Mouse (Mus musculus): ENCODE results near the gene Cnga1.

DNA sequence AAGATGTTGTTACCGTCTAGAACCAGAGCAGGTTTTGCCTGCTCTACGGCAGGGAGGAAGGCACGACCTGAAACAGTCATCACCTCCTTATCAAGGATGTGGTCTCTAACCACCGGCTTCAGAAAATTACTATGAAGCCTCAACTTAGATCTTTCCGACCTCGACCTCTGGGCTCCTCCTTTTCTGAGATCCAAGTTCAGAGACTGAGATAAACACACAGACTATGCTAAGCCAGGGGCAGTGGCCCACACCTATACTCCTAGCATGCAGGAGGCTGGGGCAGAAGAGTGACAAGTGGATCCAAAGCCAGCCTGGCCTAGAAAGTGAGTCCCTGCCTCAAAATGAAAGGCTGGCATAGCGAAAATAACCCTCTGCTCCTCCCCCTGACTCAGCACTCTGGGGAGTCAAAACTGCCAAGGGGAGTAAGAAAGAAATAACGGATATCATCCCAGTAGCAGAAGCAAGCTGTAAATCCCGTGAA lies 9.2 kb downstream of the Cnga1 start:
- TF ChIP-seq HCFC1 (IDR thresholded peaks at IDR 0.05; ENCODE audit: low read depth, low read length) (no peak), EP300 (IDR thresholded peaks at IDR 0.05; ENCODE audit: low read length) (no peak), MAFK (IDR thresholded peaks at IDR 0.05; ENCODE audit: insufficient replicate concordance, low read length) (no peak), POLR2A (IDR thresholded peaks at IDR 0.05; ENCODE audit: low read depth, low read length) (no peak)
